Mouse (Mus musculus) cerebellum, adult 2 months (tissue): ENCODE data around the gene Adamtsl1.

Source experiments
- CTCF ChIP-seq: fragments of 200-500 bp; IDR thresholded peaks from 2 replicates; pipeline ENCODE4 v1.5.1; 2011; ENCODE audit warnings: low read depth, mild to moderate bottlenecking, control low read depth, low read length, moderate library complexity, borderline replicate concordance; ENCODE audit not compliant: insufficient read depth
- POLR2A ChIP-seq: fragments of 200-500 bp; IDR thresholded peaks from 2 replicates; pipeline ENCODE4 v1.6.1; 2011; ENCODE audit warnings: low read length, control low read depth, borderline replicate concordance; ENCODE audit not compliant: insufficient read depth

- no peak for TF ChIP-seq POLR2A
- TF ChIP-seq CTCF: no peak
These were observed 669.8 kb downstream of the Adamtsl1 start for GRCm38 (mm10) chr4:86183701-86184173.
